Mouse (Mus musculus) thymus, postnatal 25 days (tissue): ENCODE measurements around the gene Ust.
A peak's percentile ranks its signal among the peaks of the same experiment; 100 is the strongest.

ENCODE experiments used
- DNase-seq: peaks from one replicate; pipeline ENCODE4 v3.0.0; 2022

The Ust gene

DNA sequence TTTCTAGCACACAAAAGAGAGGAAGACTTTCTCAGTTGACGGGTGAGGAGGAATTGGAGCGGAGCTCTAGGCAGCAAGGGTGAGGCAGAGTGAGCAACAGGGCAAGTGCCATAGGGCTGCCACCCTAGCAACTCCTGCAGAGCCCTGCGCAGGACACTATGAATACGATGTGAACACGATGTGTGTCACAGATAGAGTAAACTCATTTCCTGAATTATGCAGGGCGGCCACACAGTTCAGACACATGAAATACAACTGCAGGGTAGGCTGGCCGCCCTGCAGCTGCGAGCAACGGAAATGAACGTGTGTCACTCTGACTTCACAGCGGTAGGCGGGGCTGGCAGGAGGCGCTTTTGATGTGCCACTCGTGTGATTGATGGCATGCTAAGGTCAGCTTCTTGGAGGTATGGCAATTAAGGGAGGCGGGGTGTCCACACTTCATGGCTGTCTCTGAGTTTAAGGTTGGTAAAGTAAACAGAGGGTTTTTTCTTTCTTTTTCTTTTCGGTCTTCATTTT is 304.7 kb downstream of the Ust start:
- DNase-seq = peak; percentile 90

DNA sequence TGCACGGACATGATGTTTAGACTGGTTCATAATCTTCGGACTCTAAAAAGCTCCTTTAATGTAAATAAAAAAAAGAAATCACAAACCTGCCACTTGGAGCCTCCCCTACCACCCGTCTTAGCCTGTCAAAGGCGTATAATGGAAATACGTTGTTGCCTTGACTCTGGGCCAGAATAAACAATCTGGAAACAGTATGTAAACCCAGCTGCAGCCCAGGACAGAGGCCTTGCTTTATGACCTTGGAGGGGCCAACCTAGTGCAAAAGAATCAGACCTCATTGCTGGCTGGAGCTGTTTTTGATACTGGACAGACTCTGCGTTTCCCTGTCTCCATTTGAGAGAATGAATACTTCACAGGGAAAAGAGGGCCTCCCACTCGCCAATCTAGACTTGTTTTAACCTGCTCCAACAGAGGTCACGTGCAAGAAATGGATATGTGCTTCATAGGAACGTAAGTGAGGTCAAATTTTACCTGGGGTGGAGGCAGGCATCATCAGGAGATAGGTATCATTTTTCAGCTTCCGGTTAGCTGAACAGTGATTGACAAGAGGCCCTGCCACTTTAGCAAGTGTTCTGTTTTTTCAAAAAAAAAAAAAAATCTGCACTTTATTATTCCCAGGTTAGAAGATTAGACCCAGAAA is 305.2 kb downstream of the Ust start:
- DNase-seq = peak; percentile 33

DNA sequence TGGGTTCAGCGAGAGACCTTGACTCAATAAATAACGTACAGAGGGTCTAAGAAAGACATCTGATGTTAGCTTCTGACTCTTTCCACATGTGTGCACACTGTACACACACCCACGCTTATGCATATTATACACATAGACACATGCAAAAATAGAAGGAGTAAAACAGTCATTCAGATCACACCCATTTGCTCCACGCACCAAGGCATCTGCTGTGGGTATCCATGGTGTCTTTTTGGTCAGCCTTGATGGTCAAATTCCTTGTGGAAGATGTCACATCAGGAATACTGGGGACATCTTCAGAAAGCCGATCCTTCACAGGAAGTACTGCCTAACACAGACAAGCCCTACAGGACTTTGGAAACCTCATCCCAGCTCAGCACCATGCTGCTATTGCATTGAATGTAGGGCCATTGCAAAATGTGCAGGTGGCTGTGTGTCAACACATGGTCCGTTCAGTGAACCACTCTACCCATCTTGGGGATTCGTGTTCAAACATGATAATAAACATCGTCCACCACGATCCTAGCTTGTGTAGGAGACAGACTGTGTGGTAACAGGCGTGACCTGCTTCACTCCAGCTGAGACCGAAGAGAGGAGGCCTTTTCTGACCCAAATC is 305.9 kb downstream of the Ust start:
- DNase-seq = no peak

DNA sequence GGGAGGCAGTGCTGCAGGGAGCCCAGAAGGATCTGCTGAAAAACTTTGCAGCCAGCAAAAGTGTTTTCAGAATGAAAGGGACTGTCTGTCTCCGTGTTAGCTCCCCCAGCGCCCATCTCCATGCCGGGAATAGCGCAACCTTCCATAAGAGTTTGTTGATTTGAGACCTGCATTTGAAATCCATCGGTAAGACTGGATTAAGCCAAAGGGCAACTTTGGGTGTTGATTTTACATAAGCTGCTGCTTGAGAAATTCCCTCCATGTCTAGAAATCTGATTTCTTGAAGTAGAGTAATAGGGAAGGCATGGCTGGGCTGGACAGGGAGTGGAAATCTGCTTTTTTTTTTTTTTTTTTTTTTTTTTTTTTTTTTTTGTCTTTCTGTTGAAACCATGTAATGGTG is 306.9 kb downstream of the Ust start:
- DNase-seq = no peak

DNA sequence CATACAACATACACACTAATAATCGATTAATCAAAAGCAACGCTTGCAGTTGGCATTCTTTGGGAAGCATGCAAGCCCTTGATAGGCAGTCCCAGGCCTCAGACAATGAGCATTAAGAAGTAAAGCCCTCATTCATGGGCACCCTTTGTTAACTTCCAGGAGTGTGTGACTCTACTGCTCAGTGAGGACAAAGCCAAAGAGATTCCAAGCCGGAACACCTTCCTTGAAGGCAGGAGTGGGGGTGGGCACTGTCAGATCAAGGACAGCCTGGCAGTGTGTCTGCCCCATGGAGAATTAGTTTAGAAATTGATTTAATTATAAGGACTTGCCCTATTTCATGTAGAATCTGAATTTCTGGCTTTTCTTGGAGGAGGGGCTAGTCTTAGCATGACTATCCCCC is 308.3 kb downstream of the Ust start:
- DNase-seq = no peak

DNA sequence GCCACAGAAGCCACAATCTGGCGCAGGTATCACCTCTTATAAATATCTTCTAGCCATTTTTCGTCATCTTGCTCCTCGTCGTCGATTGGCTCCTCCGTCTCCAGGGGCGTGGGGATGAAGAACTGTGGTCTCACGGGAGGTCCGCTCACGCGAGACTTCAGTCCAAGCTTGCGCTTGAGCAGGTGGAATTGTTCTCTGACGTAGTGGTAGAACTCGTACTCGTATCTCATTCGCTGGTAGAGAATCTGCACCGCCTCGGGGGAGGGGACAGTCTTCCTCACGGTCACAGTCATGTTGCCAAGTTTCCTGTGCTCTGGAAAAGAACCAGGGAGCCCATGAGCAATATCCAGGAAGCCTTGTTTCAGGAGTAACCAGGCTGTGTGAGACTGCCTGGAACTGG is 311.3 kb downstream of the Ust start:
- DNase-seq = no peak

DNA sequence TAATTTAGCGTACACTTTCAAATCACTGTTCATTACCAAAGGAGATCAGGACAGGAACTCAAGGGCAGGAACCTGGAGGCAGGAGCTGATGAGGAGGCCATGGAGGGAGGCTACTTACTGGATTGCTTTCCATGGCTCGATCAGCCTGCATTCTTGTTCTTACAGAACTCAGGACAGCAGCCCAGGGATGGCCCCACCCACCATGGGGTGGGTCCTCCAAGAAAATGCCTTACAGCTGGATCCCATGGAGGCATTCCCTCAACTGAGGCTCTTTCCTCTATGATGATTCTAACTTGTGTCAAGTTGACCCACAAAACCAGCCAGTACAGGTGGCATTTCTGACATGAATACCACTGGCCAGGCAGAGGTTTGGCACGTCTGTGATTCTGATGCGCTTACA is 314.9 kb downstream of the Ust start:
- no peak for DNase-seq

DNA sequence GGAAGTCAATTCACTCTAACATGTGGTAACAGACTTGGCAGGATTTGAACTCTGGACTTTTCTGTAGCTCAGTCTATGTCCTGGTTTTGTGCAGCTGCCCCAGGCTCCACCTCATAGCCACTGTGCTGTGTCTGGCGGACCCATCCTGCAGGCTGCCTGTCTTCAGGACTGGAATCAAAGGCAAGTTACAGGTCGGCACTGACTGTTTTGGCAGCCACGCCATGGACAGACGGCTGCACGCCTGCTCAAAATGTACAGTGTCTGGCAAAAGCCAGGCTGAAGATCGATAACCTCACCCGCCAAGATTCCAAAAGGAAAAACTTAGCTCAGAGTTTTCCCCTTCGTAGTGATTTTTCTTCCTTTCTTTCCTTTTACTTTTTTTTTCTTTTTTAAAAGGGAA is 318.8 kb downstream of the Ust start:
- no peak for DNase-seq

DNA sequence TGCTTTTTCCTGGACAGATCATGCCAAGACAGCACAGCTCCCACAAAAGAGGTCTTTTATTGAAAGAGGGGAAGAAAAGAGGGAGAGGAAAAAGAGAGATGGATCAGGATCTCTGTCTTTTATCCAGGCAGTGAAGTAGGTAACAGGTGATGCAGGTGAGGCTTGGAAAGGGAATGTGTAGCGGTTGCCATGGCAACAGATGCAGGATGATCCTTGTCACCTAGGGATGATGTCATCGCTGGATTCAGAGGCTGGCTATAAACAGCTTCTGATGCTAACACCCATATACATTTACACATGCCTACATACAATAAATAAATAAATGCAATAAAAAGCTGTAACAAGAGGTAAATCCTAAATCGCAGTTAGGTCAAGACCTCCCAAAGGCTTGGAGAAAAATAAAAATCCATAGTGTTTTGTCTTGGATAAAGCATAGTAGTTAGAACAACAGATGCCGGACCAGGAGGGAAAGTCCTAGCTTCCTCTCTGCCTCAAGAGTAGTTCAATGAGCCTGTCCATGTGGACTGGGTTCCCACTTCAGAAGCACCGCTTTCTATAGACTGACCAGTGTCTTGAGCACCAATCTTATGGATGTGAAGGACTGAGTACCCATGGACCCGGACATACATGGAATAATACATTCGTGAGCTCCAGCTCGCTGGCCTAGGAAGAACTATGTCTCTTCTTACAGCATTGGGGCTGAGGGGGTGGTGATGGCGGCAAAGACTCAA is 319.4 kb downstream of the Ust start:
- DNase-seq = no peak

DNA sequence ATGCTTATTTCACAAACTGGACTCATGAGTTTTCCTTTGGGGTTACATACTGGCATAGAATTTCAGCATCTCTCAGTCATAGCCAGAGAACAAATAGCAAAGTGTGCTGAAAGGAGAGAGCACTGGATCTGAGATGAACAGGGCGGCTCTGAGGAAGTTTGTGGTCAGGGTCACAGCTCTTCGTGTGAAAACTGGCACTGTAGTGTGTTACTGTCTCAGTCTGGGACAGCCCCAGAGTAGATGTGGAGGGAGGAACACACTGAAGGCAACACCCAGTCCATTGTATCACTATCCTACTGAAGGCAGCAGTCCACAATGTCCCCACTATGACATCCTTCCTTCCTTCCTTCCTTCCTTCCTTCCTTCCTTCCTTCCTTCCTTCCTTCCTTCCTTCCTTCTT is 321.0 kb downstream of the Ust start:
- DNase-seq = no peak

DNA sequence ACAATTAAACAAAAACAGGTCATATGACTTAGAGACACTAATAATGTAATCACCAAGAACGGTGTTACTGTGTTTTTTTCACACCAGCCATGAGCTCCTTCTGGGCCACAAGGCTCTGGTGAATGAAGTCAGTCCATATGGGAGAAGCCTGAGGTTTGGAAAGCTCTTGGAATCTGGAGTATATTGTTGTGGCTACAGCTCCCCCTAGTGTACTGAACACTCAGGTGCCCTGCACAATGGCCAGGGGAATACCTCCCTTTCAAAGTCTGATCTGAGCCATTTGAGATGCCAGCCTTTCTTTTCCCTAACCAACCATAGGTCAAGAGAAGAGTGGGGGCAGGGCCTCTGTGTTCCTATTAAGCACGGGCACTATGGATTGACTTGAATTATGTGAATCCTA is 322.3 kb downstream of the Ust start:
- peak; percentile 54 for DNase-seq

DNA sequence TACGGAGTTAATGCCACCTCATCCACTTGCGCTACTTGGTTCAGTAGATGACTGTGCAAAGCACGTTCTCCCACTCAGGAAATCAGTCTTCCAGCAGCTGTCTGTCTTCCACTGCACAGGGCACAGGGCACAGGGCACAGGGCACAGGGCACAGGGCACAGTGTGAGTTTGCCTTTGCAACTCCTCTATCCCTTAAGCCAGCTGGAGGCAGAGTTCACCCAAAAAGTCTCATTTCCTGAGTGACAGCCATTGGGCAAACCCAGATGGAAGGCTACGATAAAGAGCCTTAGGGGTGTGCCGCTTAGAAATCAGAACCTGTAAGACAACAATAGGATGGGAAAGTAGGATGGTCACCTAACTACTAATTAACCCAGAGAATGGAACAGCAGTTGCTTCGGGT is 322.9 kb downstream of the Ust start:
- DNase-seq = no peak

DNA sequence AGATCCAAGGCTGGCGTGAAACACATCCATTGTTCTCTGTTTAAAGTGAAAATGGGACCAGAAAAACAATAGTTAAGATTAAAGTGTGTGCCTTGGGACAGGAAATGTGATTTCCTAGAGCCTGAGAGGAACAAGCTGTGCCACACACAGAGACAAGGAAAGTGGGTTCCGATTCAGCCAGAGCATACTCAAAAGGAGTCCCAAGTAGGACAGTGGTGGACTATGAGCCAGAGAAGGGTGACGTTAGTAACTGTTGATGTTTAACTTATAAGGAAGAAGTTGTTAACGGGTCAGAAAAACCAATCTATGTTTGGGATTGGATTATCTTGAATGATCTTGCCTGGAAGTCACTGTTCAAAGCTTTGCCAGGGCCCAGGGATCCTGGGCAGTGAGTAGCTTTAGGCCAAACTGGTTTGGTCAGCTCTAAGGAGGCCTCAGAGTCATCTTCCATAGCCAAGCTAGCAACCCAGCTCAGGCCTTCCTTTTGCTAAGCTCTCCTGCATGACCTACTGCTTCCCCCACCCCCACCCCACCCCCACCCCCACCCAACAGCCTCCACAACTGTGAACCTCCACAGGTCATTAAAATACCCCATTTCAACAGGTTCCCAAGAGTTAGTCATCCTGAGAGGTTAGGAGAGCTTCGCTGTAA is 329.2 kb downstream of the Ust start:
- DNase-seq = no peak

DNA sequence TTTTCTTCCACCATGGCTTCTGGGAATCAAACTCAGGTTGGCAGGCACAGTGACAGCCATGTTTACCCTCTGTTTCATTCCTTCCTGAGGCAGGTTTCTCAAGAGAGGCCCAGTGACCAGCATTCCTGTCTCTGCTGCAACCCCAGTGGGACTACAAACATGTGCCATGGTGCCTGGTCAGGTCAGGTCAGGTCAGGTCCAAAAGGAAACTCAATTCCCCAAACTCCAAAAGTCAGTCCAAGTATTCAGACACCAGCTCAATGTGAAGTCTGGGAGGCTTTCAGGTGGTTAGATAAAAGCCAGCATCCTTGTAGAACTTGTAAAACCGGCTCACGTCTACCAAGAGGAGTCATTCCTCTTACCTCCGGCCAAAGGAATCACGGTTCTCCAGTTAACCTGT is 333.0 kb downstream of the Ust start:
- DNase-seq = no peak

DNA sequence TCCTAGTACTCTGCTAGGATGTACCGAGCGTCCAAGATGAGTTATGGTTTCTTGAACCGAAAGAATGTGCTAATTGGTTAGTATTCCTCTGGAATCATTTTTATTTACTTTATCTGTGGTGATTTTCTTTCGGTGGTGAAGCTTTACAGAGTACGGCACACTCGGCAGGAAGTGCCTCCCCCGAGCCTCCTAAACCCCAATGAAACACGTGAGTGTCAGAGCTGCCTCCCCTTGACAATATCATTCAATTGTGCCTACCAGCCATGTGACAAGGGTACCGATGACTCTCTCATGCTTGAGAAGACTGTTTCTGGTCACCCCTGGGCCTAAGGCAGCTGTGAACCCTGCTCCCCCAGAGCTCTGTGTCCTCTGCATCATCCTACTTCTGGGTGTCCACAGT is 333.9 kb downstream of the Ust start:
- peak; percentile 58 for DNase-seq

DNA sequence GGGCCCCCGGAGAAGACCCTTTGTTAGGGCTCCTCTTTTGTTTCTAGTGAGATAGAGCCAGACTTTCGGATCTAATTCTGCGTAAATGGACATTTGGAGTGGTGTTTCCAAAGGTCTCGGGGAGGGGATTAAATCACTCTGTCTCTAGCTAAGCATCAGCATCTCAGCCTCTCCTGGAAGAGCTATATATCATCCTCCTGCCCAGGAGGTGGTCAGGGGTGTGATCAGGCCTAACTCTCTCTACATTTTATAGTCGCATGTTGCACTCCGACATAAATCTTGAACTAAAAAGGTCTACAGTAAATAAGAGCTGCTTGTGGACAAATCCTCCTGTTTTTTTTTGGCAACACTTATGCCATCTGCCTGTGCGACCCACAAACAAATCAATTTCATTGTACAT is 335.5 kb downstream of the Ust start:
- no peak for DNase-seq

DNA sequence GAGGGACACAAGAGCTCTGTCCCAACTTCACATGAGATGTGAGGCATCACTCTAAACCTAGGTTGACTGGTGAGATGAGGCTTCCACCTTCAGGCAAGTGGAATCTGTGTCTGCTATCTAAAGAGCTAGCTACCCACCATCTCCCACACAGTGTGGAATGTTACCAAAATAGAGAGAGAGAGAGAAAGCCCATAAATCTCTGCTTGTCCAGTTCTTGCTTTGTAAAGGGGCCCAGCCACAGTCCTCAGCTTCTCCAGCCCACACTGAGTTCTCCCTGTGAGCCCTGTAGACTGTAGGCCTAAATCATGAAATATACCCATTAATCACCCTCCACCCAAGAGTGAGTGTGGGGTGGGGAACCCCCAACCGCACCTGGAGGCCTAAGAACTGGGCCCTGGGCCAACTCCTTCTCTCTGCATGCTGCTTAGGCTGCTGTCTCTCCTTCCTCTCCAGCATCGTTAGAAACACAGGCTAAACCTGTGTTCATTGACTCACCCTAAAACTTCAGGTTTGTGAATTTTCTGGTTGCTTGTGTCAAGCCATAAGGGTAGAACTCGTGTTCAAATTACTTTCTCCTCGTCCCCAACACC is 336.9 kb downstream of the Ust start:
- DNase-seq = no peak

DNA sequence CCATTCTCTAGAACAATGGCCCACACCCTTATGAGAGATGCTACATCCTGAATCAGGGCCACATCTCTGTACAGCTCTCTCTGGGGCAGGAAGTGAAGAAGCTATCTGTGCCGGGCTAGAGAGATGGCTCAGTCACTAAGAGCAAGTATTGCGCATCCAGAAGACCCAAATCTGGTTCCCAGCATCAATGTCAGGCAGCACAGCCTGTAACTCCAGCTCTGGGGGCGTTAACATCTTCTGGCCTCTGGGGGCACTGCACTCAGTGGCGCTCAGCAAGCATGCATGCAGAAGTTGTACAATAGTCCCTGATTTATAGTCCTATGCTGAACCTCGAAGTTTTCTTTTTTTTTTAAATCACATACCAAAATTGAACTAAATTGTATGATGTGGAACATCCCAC is 341.0 kb downstream of the Ust start:
- DNase-seq = peak; percentile 40

DNA sequence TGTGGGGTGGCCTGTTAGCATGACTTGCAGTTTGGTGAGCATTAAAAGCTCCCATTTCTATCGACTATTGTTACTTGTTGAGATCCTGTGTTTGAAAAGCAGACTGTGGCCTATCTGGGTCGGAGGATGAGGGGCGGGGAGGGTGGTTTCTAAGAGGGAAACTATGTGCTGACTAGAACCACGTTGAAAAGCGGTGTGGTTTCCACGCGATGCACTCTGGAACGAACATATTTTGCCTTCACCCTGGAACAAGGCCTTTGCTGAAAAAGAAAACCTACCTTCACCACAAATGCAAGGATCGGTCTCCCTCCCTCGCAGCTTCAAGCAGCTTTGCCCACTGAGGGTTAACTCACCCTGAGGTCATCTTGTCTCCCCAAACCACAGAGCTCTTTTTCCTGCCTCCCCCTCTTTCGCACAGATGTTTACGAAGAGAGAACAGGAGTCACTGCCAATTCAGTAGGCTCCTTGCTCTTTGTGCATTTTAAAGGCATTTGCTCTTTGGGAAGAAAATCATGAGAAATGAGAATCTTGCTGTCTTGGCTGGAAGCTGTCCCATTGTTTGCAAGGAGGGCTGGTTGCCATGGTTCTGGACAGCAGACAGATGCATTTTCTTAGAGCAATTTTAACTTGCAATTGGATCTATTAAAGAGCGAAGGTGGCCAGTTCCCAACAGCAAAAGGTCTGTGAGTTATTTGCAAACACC is 342.1 kb downstream of the Ust start:
- peak; percentile 71 for DNase-seq

DNA sequence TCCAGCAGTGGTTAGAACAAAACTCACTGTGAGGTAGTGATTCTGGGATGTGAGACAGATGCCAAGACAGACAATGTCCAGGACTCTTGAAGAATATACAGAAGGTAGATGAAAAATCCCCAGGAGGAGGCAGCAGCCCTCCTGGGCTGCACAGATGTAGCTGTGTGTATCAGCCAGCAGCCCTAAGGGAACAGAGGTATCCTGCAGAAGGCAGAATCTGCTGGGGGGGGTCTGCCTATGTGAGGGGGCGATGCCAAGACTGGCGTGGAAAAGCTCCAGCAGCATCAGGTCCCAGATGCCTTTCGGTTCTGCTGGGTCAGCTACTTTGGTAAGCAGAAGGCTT is 342.6 kb downstream of the Ust start:
- no peak for DNase-seq

DNA sequence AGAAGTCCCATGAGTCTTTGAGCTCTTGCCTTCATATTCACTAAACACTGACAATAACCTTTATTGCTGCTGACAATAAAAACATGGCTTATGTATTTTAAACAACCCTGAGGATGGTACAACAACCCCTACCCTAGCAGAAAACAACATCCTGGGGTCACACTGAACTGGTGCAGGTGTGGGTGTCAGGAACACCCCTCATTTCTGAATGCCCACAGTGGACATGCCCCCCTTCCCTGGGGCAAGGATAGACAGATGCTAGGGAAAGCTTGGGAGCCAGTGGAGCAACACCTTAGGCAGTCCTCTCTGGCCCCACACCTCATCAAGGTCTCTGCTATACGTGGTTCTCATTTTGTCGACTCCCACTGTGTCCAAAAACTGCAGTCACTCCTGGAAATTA is 343.9 kb downstream of the Ust start:
- DNase-seq = no peak

DNA sequence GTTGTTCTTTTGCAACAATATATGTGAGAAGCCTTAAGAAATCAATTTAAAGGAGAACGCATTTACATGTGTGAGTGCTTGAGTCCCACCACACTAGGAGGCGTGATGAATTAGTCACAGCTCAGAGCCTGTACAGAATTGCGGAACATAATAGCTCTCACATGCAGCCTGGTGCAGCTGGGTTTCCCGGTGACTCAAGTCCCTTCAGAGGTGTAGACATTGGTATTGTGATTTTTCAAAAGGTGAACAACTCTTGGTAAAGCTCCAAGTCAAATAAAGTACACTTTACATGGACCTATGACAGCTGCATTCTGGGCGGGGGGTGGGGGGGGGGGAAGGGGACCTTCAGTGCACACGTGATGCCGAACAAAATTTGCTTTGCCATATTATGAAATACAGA is 344.4 kb downstream of the Ust start:
- DNase-seq = no peak

DNA sequence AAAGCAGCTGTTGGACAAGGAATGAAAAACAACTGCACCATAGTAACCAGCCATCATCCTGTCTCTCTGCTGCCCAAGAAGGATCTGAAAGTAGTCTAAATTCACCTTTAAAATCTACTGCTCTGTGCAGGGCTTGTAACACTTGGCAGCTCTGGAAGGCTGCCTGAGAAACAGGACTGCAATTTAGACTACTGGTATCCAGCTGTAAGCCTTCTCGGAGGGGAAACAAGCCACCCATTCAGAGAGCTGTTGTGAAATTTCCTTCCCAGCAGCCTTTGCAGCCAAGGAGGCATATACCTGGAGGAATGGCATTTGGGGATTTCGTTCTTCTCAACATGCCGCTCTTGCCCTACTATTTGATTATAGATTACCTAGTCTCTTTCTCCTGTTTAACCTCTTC is 345.6 kb downstream of the Ust start:
- no peak for DNase-seq
